Mouse (Mus musculus): ENCODE measurements at regions not wholly inside any gene's neighbourhood (a gene's known extent, or its start where the extent isn't known, plus 50 kb on each side); places are given as distances from the start of the nearest gene placed in this dataset.
"Not testable (repeated sequence)": the region's sequence is repeated elsewhere in the genome, so short reads cannot be mapped to it uniquely, and the experiment has no call there.

DNA sequence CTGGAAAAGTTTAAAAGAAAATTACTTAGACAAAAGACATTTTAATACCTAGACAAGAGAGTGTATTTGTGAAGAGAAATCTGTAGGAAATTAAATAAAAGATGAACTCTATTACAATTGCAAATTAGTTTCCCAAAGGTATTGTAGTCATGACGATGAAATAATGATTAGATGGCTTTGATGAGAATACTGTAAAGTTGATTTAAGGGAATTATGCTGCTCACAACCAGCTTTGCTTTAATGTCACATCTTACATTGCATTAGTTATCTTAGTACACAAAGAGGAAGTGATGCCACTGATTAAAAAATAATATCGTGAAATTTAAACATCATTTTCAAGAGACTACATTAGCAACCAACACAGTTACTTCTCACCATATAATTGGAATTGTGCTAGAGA, 145.7 kb upstream of the Zfp960 start:
- no peak for DNase-seq (ENCODE audit: low spot score)

DNA sequence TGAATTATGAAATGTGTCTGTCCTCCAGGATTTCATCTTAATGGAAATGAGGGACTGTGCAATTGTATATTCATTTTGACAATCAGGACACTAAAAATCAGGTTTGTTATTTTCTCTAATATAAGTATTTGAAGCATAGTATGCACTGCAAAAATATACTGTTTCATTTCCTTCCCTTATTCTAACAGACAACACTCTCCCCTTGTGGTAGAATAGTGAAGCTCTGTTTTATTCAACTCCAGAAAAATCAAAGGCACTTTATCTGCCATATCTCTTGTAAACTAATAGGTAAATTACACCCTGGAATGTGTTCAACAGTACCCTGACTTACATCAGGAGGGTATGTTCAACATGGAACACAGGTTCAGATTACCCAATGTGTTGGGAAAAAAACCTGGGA, 137.7 kb upstream of the Zfp960 start:
- no peak for DNase-seq (ENCODE audit: low spot score)

DNA sequence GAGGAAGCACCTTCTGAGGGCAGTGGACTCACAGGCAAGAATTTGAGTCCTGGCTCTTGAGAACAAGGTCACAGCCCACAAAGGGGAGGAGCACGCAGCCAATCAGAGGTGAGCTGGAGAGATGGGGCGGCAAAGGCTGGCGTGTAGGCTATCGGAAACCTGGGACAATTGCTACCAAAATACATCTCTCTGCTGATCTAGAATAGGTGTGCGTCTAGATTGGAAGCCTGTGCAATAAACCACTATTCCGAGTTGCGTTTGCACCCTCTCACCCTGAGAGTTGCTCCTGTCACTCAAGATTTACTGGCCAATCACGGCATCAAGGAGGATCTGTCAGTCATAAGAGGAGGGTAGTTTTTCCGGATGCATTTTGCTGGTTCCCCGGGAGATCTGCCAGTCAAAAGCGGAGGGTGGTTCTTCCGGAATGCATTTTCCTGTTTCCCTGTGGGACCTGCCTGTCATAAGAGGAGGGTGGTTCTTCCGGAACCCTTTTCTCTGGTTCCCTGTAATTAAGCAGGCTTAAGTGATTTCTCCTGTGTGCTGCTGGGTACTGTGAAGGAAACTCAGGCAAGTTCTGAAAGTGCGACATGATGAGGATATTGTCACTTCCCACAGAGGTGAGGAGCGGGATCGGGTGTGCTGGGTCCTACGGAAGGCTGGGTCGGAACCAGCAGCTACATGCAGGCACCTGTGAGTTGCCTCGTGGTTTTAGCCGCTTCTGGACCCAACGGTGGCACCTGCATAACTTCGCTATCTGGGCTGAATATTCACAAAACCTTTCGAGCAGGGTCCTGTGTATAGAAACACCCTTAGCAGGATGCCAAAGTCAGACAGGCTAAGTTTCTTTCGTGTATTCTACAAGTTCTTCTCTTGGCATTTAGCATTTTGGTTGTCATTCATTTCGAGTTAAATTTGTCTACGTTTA, 112.6 kb upstream of the Zfp960 start:
- DNase-seq (ENCODE audit: low spot score) = peak; percentile 92

DNA sequence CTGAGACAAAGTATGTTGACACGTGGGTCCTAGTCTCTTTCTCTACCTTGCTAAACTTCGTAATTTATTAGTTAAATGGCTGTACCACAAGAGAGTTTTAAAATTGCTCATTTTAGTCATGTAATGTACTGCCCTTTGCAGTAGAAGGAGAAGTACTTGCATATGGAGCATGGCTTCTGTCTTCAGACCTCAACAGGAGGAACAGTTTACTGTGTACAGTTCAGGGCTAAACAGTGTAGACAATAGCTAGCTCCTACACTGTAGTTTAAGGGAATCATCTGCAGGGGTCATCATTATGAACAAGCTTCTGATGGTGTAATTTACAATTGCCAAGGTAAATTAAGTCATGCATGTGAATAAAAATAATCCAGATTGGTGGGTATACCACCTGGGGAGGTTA, 111.8 kb upstream of the Zfp960 start:
- DNase-seq (ENCODE audit: low spot score) = not testable (repeated sequence)

DNA sequence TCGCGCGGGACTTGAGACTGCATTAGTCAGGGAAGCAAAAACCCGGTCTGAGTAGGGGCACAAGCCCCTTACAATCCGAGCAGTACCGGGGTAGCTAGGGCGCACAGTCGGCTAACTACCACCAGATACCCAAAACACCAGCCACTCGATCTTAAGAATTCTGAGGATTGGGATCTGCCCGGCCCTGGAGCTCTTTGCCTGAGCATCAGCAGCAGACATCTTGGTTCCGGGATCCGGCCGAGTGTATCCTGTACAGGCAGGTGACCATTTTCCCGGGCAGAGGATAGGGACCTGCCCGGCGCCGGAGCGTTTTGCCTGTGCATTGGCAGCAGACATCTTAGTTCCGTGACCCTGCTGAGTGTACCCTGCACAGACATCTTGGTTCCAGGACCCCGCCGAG, 66.7 kb upstream of the Zfp960 start:
- DNase-seq (ENCODE audit: low spot score) = not testable (repeated sequence)

DNA sequence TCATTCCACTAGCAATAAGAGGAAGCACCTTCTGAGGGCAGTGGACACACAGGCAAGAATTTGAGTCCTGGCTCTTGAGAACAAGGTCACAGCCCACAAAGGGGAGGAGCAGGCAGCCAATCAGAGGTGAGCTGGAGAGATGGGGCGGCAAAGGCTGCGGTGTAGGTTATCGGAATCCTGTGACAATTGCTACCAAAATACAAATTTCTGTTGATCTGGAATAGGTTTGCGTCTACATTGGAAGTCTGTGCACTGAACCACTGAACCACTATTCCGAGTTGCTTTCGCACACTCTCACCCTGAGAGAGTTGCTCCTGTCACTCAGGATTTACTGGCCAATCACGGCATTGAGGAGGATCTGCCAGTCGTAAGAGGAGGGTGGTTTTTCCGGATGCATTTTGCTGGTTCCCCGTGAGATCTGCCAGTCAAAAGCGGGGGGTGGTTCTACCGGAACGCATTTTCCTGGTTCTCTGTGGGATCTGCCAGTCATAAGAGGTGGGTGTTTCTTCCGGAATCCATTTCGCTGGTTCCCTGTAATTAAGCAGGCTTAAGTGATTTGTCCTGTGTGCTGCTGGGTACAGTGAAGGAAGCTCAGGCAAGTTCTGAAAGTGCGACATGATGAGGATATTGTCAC, 59.2 kb upstream of the Zfp960 start:
- peak; percentile 92 for DNase-seq (ENCODE audit: low spot score)

DNA sequence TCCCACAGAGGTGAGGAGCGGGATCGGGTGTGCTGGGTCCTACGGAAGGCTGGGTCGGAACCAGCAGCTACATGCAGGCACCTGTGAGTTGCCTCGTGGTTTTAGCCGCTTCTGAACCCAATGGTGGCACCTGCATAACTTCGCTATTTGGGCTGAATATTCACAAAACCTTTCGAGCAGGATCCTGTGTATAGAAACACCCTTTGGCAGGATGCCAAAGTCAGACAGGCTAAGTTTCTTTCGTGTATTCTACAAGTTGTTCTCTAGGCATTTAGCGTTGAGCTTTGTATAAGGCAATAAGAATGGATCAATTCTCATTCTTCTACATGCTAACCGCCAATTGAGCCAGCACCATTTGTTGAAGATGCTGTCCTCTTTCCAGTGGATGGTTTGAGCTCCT, 58.6 kb upstream of the Zfp960 start:
- peak; percentile 42 for DNase-seq (ENCODE audit: low spot score)
